31 mouse cellular contexts compared by ENCODE assay signal in the genomic region with DNA sequence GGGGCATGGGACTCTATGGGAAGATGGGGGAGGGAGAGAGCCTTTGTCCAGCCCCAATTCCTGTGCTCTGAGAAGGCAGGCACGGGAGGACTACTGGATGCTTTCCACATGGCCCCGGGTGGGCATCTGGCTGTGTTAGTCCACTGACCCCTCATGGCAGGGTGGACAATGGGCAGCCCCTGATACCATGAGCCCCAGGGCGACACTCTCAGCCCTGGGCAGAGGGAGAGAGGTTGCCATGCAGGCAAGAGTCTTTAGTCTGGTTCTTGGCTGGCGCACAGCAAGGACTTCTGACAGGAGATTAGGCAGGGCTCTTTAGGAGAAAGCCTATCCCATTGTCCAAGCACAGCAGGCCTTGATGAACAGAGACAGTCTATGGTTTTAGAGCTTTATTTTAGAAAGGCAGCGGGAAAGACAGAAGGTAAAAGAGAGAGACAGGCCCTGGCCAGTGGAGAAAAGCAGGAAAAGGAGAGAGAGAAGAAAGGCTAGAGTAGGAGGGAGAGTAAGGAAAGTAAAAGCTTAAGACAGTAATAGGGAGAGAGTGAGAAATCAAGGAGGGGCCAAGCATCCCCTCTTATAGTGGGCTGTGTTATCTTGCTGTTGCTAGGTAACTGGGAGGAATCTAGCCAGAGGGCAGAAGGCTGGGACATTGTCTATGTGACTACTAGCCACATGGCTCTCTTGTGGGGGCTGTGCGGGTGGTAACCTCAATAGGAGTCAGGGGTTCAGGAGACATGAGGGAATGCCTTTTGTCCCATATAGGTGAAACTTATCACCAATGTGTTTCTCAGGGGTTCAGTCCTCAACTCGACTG. TPM values are rescaled to one million over a fixed set of nuclear protein-coding genes. Genes with fewer than 3 reads are reported as not detected.
DNase-seq lines count a peak whose midpoint lies in the region; ATAC-seq and TF ChIP-seq lines count a peak whose summit lies in the region.
"Not testable (repeated sequence)": the region's sequence is repeated elsewhere in the genome, so short reads cannot be mapped to it uniquely, and the experiment has no call there.
"Had no signal": no experiment of that assay in that cellular context is flagged by ENCODE, and none has a peak within 500 bp of the region (broad histone marks: within the 10 kb centered on the region; RNA-seq: fewer than 3 reads in every experiment).

No protein-coding gene starts in this region.

- not testable (repeated sequence) for H3K36me3 ChIP-seq in hindbrain, embryonic 10.5 days; hindbrain, postnatal 0 days (ENCODE audit: insufficient read depth, low read length); midbrain, embryonic 12.5 days; midbrain, embryonic 15.5 days (replicated peaks)

- not testable (repeated sequence) for H3K9me3 ChIP-seq in hindbrain, embryonic 10.5 days; hindbrain, postnatal 0 days (ENCODE audit: low read length); midbrain, embryonic 12.5 days; midbrain, embryonic 15.5 days

- H3K27ac ChIP-seq in hindbrain, embryonic 10.5 days, result peak overlapping the region; percentile 71
- H3K27ac ChIP-seq in hindbrain, postnatal 0 days, result not testable (repeated sequence)
- peak overlapping the region; percentile 27; the same call in 1 of the 2 replicates for H3K27ac ChIP-seq in midbrain, embryonic 12.5 days (replicated peaks)
- H3K27ac ChIP-seq in midbrain, embryonic 15.5 days, result peak overlapping the region; percentile 25; the same call in 1 of the 2 replicates

- H3K4me3 ChIP-seq in hindbrain, embryonic 10.5 days; hindbrain, postnatal 0 days (ENCODE audit: low read length); midbrain, embryonic 12.5 days; midbrain, embryonic 15.5 days: not testable (repeated sequence)

- WGBS in hindbrain, embryonic 10.5 days, result 27% methylated on average over 7 of the region's 7 CpGs
- 15% methylated on average over 7 of the region's 7 CpGs for WGBS in hindbrain, postnatal 0 days
- 18% methylated on average over 7 of the region's 7 CpGs for WGBS in midbrain, embryonic 12.5 days
- WGBS in midbrain, embryonic 15.5 days, result 15% methylated on average over 7 of the region's 7 CpGs

- TF ChIP-seq CTCF in brain, embryonic 14.5 days (IDR thresholded peaks at IDR 0.05; ENCODE audit: borderline replicate concordance, extremely low read depth, insufficient read depth, insufficient read length); hindbrain, postnatal 0 days (IDR thresholded peaks at IDR 0.05; ENCODE audit: low read depth): not testable (repeated sequence)

- H3K4me2 ChIP-seq in hindbrain, postnatal 0 days (ENCODE audit: low read depth, low read length); midbrain, embryonic 12.5 days (replicated peaks); midbrain, embryonic 15.5 days: not testable (repeated sequence)

- peaks cover 11% of the 10 kb centered on the region for H3K4me1 ChIP-seq in hindbrain, embryonic 10.5 days (replicated peaks)
- not testable (repeated sequence) for H3K4me1 ChIP-seq in hindbrain, postnatal 0 days (ENCODE audit: insufficient read depth, low read length); midbrain, embryonic 12.5 days; midbrain, embryonic 15.5 days

- not testable (repeated sequence) for TF ChIP-seq POLR2A in brain, embryonic 14.5 days (IDR thresholded peaks at IDR 0.05; ENCODE audit: borderline replicate concordance, extremely low read depth, insufficient read depth, insufficient read length, poor library complexity, severe bottlenecking)

- H3K27me3 ChIP-seq in hindbrain, embryonic 10.5 days (ENCODE audit: insufficient read depth, poor library complexity, severe bottlenecking); hindbrain, postnatal 0 days (ENCODE audit: insufficient read depth, low read length); midbrain, embryonic 12.5 days; midbrain, embryonic 15.5 days (replicated peaks): not testable (repeated sequence)

- H3K9ac ChIP-seq in hindbrain, postnatal 0 days (replicated peaks; ENCODE audit: low read length); midbrain, embryonic 12.5 days (replicated peaks); midbrain, embryonic 15.5 days: not testable (repeated sequence)

- ATAC-seq in hindbrain, postnatal 0 days, result 0 out of 2 replicates have a peak, but pooled peaks have one; percentile 32
- ATAC-seq in midbrain, embryonic 12.5 days (ENCODE audit: low FRiP score, low read depth), result peak; percentile 65
- not testable (repeated sequence) for ATAC-seq in midbrain, embryonic 15.5 days (replicated peaks)

- peak; percentile 16 for DNase-seq in brain, embryonic 14.5 days (ENCODE audit: low read depth)
- peak; percentile 18 for DNase-seq in embryo, embryonic 11 days
- DNase-seq in hindbrain, embryonic 10.5 days (ENCODE audit: low spot score), result peak; percentile 40
- not testable (repeated sequence) for DNase-seq in hindbrain, postnatal 0 days (ENCODE audit: low spot score)
- peak; percentile 16 for DNase-seq in neural tube, embryonic 10.5 days (ENCODE audit: extremely low spot score, low spot score)

RNA-seq across cellular contexts. Expression of gene Tcl1b4, which starts 1.9 kb away (rescaled TPM):
- not detected in 2 replicates for polyA plus RNA-seq in brain, embryonic 14.5 days (2012; rRNA removed)
- polyA plus RNA-seq in hindbrain, embryonic 10.5 days (2016; fragmentation: Nextera tagmentation; extraction: Ambion mirVana), result not detected in 2 replicates
- total RNA-seq in hindbrain, postnatal 0 days (2014; rRNA removed), result not detected in 2 replicates
- polyA plus RNA-seq in hindbrain, postnatal 0 days (2015; fragmentation: Nextera tagmentation; extraction: Ambion mirVana), result not detected in 2 replicates
- not detected in 2 replicates for polyA plus RNA-seq in midbrain, embryonic 12.5 days (2016; fragmentation: Nextera tagmentation; extraction: Ambion mirVana)
- not detected in 2 replicates for polyA plus RNA-seq in midbrain, embryonic 15.5 days (2015; fragmentation: Nextera tagmentation; extraction: Ambion mirVana)
- total RNA-seq: adrenal gland, adult 2 months; adrenal gland, postnatal 14 days; adrenal gland, postnatal 4 days; CH12.LX; forebrain, postnatal 0 days; gastrocnemius, adult 2 months; gastrocnemius, postnatal 14 days; gastrocnemius, postnatal 4 days; heart, adult 8-10 months; heart, postnatal 25 days; hematopoietic stem cell, adult 5-6 weeks had no signal
- polyA plus RNA-seq: adrenal gland, adult 2 months; cortical plate, adult 2 months; embryonic facial prominence, embryonic 11.5 days; embryonic facial prominence, embryonic 14.5 days; forebrain, embryonic 11.5 days; forebrain, embryonic 14.5 days; forebrain, postnatal 0 days; frontal cortex, adult 2 months; G1E; heart, embryonic 11.5 days; heart, embryonic 14.5 days; heart, postnatal 0 days; hindbrain, embryonic 15.5 days; intestine, embryonic 15.5 days; Patski had no signal

RNA-seq across cellular contexts. Expression of gene Tcl1b3, which starts 9.0 kb away (rescaled TPM):
- polyA plus RNA-seq in brain, embryonic 14.5 days (2012; rRNA removed), result not detected in 2 replicates
- not detected in 2 replicates for polyA plus RNA-seq in hindbrain, embryonic 10.5 days (2016; fragmentation: Nextera tagmentation; extraction: Ambion mirVana)
- total RNA-seq in hindbrain, postnatal 0 days (2014; rRNA removed), result not detected in 2 replicates
- not detected in 2 replicates for polyA plus RNA-seq in hindbrain, postnatal 0 days (2015; fragmentation: Nextera tagmentation; extraction: Ambion mirVana)
- not detected in 2 replicates for polyA plus RNA-seq in midbrain, embryonic 12.5 days (2016; fragmentation: Nextera tagmentation; extraction: Ambion mirVana)
- polyA plus RNA-seq in midbrain, embryonic 15.5 days (2015; fragmentation: Nextera tagmentation; extraction: Ambion mirVana), result not detected in 2 replicates
- total RNA-seq: adrenal gland, adult 2 months; adrenal gland, postnatal 14 days; adrenal gland, postnatal 4 days; CH12.LX; forebrain, postnatal 0 days; G1E; gastrocnemius, adult 2 months; gastrocnemius, postnatal 14 days; gastrocnemius, postnatal 4 days; heart, adult 8-10 months; heart, postnatal 25 days; hematopoietic stem cell, adult 5-6 weeks had no signal
- polyA plus RNA-seq: adrenal gland, adult 2 months; cortical plate, adult 2 months; embryonic facial prominence, embryonic 11.5 days; embryonic facial prominence, embryonic 14.5 days; forebrain, embryonic 11.5 days; forebrain, embryonic 14.5 days; forebrain, postnatal 0 days; frontal cortex, adult 2 months; G1E; heart, embryonic 11.5 days; heart, embryonic 14.5 days; heart, postnatal 0 days; hindbrain, embryonic 15.5 days; intestine, embryonic 15.5 days; Patski had no signal

RNA-seq across cellular contexts. Expression of gene Tcl1, which starts 22.7 kb away (rescaled TPM):
- not detected in 2 replicates for polyA plus RNA-seq in brain, embryonic 14.5 days (2012; rRNA removed)
- not detected in 2 replicates for polyA plus RNA-seq in hindbrain, embryonic 10.5 days (2016; fragmentation: Nextera tagmentation; extraction: Ambion mirVana)
- total RNA-seq in hindbrain, postnatal 0 days (2014; rRNA removed), result not detected in 2 replicates
- polyA plus RNA-seq in hindbrain, postnatal 0 days (2015; fragmentation: Nextera tagmentation; extraction: Ambion mirVana), result not detected in 2 replicates
- polyA plus RNA-seq in midbrain, embryonic 12.5 days (2016; fragmentation: Nextera tagmentation; extraction: Ambion mirVana), result not detected in 2 replicates
- polyA plus RNA-seq in midbrain, embryonic 15.5 days (2015; fragmentation: Nextera tagmentation; extraction: Ambion mirVana), result not detected in 2 replicates
- total RNA-seq: adrenal gland, postnatal 14 days; CH12.LX; forebrain, postnatal 0 days; gastrocnemius, adult 2 months; gastrocnemius, postnatal 14 days; gastrocnemius, postnatal 4 days; heart, adult 8-10 months; heart, postnatal 25 days; hematopoietic stem cell, adult 5-6 weeks had no signal
- polyA plus RNA-seq: adrenal gland, adult 2 months; cortical plate, adult 2 months; embryonic facial prominence, embryonic 11.5 days; embryonic facial prominence, embryonic 14.5 days; forebrain, embryonic 11.5 days; forebrain, embryonic 14.5 days; forebrain, postnatal 0 days; frontal cortex, adult 2 months; G1E; heart, embryonic 11.5 days; heart, embryonic 14.5 days; heart, postnatal 0 days; hindbrain, embryonic 15.5 days; intestine, embryonic 15.5 days; Patski had no signal

RNA-seq across cellular contexts. Expression of gene Tcl1b5, which starts 23.7 kb away (rescaled TPM):
- polyA plus RNA-seq in brain, embryonic 14.5 days (2012; rRNA removed), result not detected in 2 replicates
- not detected in 2 replicates for polyA plus RNA-seq in hindbrain, embryonic 10.5 days (2016; fragmentation: Nextera tagmentation; extraction: Ambion mirVana)
- total RNA-seq in hindbrain, postnatal 0 days (2014; rRNA removed), result not detected in 2 replicates
- polyA plus RNA-seq in hindbrain, postnatal 0 days (2015; fragmentation: Nextera tagmentation; extraction: Ambion mirVana), result not detected in 2 replicates
- polyA plus RNA-seq in midbrain, embryonic 12.5 days (2016; fragmentation: Nextera tagmentation; extraction: Ambion mirVana), result not detected in 2 replicates
- polyA plus RNA-seq in midbrain, embryonic 15.5 days (2015; fragmentation: Nextera tagmentation; extraction: Ambion mirVana), result not detected in 2 replicates
- total RNA-seq: adrenal gland, adult 2 months; adrenal gland, postnatal 14 days; adrenal gland, postnatal 4 days; CH12.LX; forebrain, postnatal 0 days; G1E; gastrocnemius, adult 2 months; gastrocnemius, postnatal 14 days; gastrocnemius, postnatal 4 days; heart, adult 8-10 months; heart, postnatal 25 days; hematopoietic stem cell, adult 5-6 weeks had no signal
- polyA plus RNA-seq: adrenal gland, adult 2 months; cortical plate, adult 2 months; embryonic facial prominence, embryonic 11.5 days; embryonic facial prominence, embryonic 14.5 days; forebrain, embryonic 11.5 days; forebrain, embryonic 14.5 days; forebrain, postnatal 0 days; frontal cortex, adult 2 months; G1E; heart, embryonic 11.5 days; heart, embryonic 14.5 days; heart, postnatal 0 days; hindbrain, embryonic 15.5 days; intestine, embryonic 15.5 days; Patski had no signal

RNA-seq across cellular contexts. Expression of gene Tcl1b1, which starts 40.4 kb away (rescaled TPM):
- not detected in 2 replicates for polyA plus RNA-seq in brain, embryonic 14.5 days (2012; rRNA removed)
- polyA plus RNA-seq in hindbrain, embryonic 10.5 days (2016; fragmentation: Nextera tagmentation; extraction: Ambion mirVana), result not detected in 2 replicates
- not detected in 2 replicates for total RNA-seq in hindbrain, postnatal 0 days (2014; rRNA removed)
- polyA plus RNA-seq in hindbrain, postnatal 0 days (2015; fragmentation: Nextera tagmentation; extraction: Ambion mirVana), result not detected in 2 replicates
- not detected in 2 replicates for polyA plus RNA-seq in midbrain, embryonic 12.5 days (2016; fragmentation: Nextera tagmentation; extraction: Ambion mirVana)
- not detected in 2 replicates for polyA plus RNA-seq in midbrain, embryonic 15.5 days (2015; fragmentation: Nextera tagmentation; extraction: Ambion mirVana)
- total RNA-seq: adrenal gland, adult 2 months; adrenal gland, postnatal 14 days; adrenal gland, postnatal 4 days; CH12.LX; forebrain, postnatal 0 days; G1E; gastrocnemius, adult 2 months; gastrocnemius, postnatal 14 days; gastrocnemius, postnatal 4 days; heart, adult 8-10 months; heart, postnatal 25 days; hematopoietic stem cell, adult 5-6 weeks had no signal
- polyA plus RNA-seq: adrenal gland, adult 2 months; cortical plate, adult 2 months; embryonic facial prominence, embryonic 11.5 days; embryonic facial prominence, embryonic 14.5 days; forebrain, embryonic 11.5 days; forebrain, embryonic 14.5 days; forebrain, postnatal 0 days; frontal cortex, adult 2 months; G1E; heart, embryonic 11.5 days; heart, embryonic 14.5 days; heart, postnatal 0 days; hindbrain, embryonic 15.5 days; intestine, embryonic 15.5 days; Patski had no signal
